Mouse (Mus musculus) C2C12 (cell line): ENCODE data around the gene Clip1.

Source experiments
- CTCF ChIP-seq: IDR thresholded peaks from one replicate; pipeline ENCODE4 v1.5.1; 2011; ENCODE audit not compliant: control insufficient read depth, insufficient read depth, insufficient read length
- MAX ChIP-seq: IDR thresholded peaks from one replicate; pipeline ENCODE4 v1.6.1; 2011; ENCODE audit warnings: mild to moderate bottlenecking, control low read depth

DNA sequence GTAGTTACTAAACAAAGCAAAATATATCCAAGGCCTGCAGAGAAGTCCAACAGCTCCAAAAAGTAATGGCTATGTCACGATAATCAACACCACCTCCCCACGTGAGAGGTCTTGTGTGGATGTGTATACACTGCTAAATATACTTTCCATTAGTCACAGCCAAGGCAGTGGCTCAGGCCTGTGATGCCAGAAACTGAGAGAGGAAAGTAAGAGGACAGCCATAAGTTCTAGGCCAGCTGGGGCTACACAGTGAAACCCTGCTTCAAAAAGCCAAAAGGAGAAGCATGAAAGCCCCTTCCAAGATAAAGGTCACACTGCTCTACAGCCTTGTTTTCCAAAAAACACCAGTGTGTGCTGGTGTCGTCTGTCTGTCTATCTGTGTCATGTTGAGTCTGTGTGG lies 22.8 kb downstream of the Clip1 start:
- TF ChIP-seq MAX, result no peak
- no peak for TF ChIP-seq CTCF
